Comparison of ENCODE assay signal across 8 mouse cellular contexts in genomic region chr7:126583251-126583709, GRCm38 (mm10). TPM values are rescaled to one million over a fixed set of nuclear protein-coding genes. Genes with fewer than 3 reads are reported as not detected.
A peak's percentile ranks its signal among the peaks of the same experiment; 100 is the strongest.
DNase-seq lines count a peak whose midpoint lies in the region; ATAC-seq lines count a peak whose summit lies in the region.

No protein-coding gene starts in this region.

- ATAC-seq in embryonic facial prominence, embryonic 11.5 days (replicated peaks; ENCODE audit: insufficient number of reproducible peaks, low FRiP score, low TSS enrichment, low read depth): peak; percentile 68; the same call in 1 of the 2 replicates
- ATAC-seq in midbrain, embryonic 11.5 days (ENCODE audit: low FRiP score): peak; percentile 86

- under 1% methylated on average over 22 of the region's 22 CpGs for WGBS in embryonic facial prominence, embryonic 11.5 days
- WGBS in midbrain, embryonic 11.5 days: 1% methylated on average over 22 of the region's 22 CpGs

- peak overlapping the region; percentile 65 for H3K4me2 ChIP-seq in embryonic facial prominence, embryonic 11.5 days (ENCODE audit: low read depth, low read length)
- peak overlapping the region; percentile 83 for H3K4me2 ChIP-seq in midbrain, embryonic 11.5 days

- H3K27me3 ChIP-seq in embryonic facial prominence, embryonic 11.5 days (ENCODE audit: control insufficient read depth, insufficient read depth, low read length): no peaks in the 10 kb centered on the region; the same call in 1 of the 2 replicates
- peaks cover 3% of the 10 kb centered on the region; the same call in 1 of the 2 replicates for H3K27me3 ChIP-seq in midbrain, embryonic 11.5 days (ENCODE audit: control insufficient read depth, insufficient read depth, low read length)

- peak overlapping the region; percentile 37 for H3K4me3 ChIP-seq in embryonic facial prominence, embryonic 11.5 days (ENCODE audit: low read depth, low read length)
- H3K4me3 ChIP-seq in midbrain, embryonic 11.5 days (ENCODE audit: low read depth, low read length): peak overlapping the region; percentile 58

- intact Hi-C loops in left cerebral cortex, postnatal 4 days (cut with DNase I): no loop called here

- peak overlapping the region; percentile 59 for H3K9ac ChIP-seq in embryonic facial prominence, embryonic 11.5 days (replicated peaks; ENCODE audit: low read length)
- H3K9ac ChIP-seq in midbrain, embryonic 11.5 days (ENCODE audit: low read length): peak overlapping the region; percentile 69

- H3K27ac ChIP-seq in embryonic facial prominence, embryonic 11.5 days (replicated peaks; ENCODE audit: low read depth, low read length): peak overlapping the region; percentile 54; the same call in 1 of the 2 replicates
- H3K27ac ChIP-seq in midbrain, embryonic 11.5 days (ENCODE audit: low read depth, low read length): peak overlapping the region; percentile 75; the same call in 1 of the 2 replicates

- peak; percentile 84 for DNase-seq in adrenal gland, postnatal 25 days
- peak; percentile 94 for DNase-seq in embryonic facial prominence, embryonic 11.5 days (ENCODE audit: low spot score)
- DNase-seq in heart, adult 11 months: peak; percentile 99
- peak; percentile 93 for DNase-seq in kidney, adult 11 months
- DNase-seq in left cerebral cortex, postnatal 4 days: peak; percentile 89
- DNase-seq in midbrain, embryonic 11.5 days (ENCODE audit: low spot score, missing footprints): peak; percentile 99
- DNase-seq in right cerebral cortex, postnatal 4 days: peak; percentile 84
- DNase-seq in yolk sac, embryonic 10.5 days (ENCODE audit: low spot score): peak; percentile 93

- H3K4me1 ChIP-seq in embryonic facial prominence, embryonic 11.5 days (ENCODE audit: control insufficient read depth, insufficient read depth, low read length): no peaks in the 10 kb centered on the region; the same call in 1 of the 2 replicates
- H3K4me1 ChIP-seq in midbrain, embryonic 11.5 days (ENCODE audit: control insufficient read depth, insufficient read depth, low read length): peaks cover 6% of the 10 kb centered on the region

- no peaks in the 10 kb centered on the region for H3K36me3 ChIP-seq in embryonic facial prominence, embryonic 11.5 days (replicated peaks; ENCODE audit: control insufficient read depth, insufficient read depth, low read depth, low read length)
- no peaks in the 10 kb centered on the region for H3K36me3 ChIP-seq in midbrain, embryonic 11.5 days (ENCODE audit: control insufficient read depth, insufficient read depth, low read length)

- no peaks in the 10 kb centered on the region for H3K9me3 ChIP-seq in embryonic facial prominence, embryonic 11.5 days (replicated peaks; ENCODE audit: control insufficient read depth, low read length)
- no peaks in the 10 kb centered on the region for H3K9me3 ChIP-seq in midbrain, embryonic 11.5 days (ENCODE audit: control insufficient read depth, low read length)

RNA-seq across cellular contexts. Expression of gene Apobr, which starts 1.5 kb away (rescaled TPM):
- total RNA-seq in adrenal gland, postnatal 25 days (2021): 1.4 and 3.2 TPM in 2 replicates
- 0.52 and 0.72 TPM in 2 replicates for polyA plus RNA-seq in embryonic facial prominence, embryonic 11.5 days (2014; fragmentation: Nextera tagmentation; extraction: Ambion mirVana)
- under 1 TPM; 0.30 to 0.58 TPM for total RNA-seq in left cerebral cortex, postnatal 4 days (2021)
- polyA plus RNA-seq in midbrain, embryonic 11.5 days (2014; fragmentation: Nextera tagmentation; extraction: Ambion mirVana): 0.46 and 0.57 TPM in 2 replicates

RNA-seq across cellular contexts. Expression of gene Cln3, which starts 2.3 kb away (rescaled TPM):
- 31.7 and 42.7 TPM in 2 replicates for total RNA-seq in adrenal gland, postnatal 25 days (2021)
- 24.4 and 26.8 TPM in 2 replicates for polyA plus RNA-seq in embryonic facial prominence, embryonic 11.5 days (2014; fragmentation: Nextera tagmentation; extraction: Ambion mirVana)
- total RNA-seq in left cerebral cortex, postnatal 4 days (2021): 10 to 100 TPM; 26.5 to 32.0 TPM
- 22.4 and 23.4 TPM in 2 replicates for polyA plus RNA-seq in midbrain, embryonic 11.5 days (2014; fragmentation: Nextera tagmentation; extraction: Ambion mirVana)

RNA-seq across cellular contexts. Expression of gene Il27, which starts 11.5 kb away (rescaled TPM):
- not detected in 2 replicates for total RNA-seq in adrenal gland, postnatal 25 days (2021)
- not detected in 2 replicates for polyA plus RNA-seq in embryonic facial prominence, embryonic 11.5 days (2014; fragmentation: Nextera tagmentation; extraction: Ambion mirVana)
- total RNA-seq in left cerebral cortex, postnatal 4 days (2021): not detected
- polyA plus RNA-seq in midbrain, embryonic 11.5 days (2014; fragmentation: Nextera tagmentation; extraction: Ambion mirVana): not detected in 2 replicates

RNA-seq across cellular contexts. Expression of gene Eif3c, which starts 17.1 kb away (rescaled TPM):
- 256 and 282 TPM in 2 replicates for total RNA-seq in adrenal gland, postnatal 25 days (2021)
- polyA plus RNA-seq in embryonic facial prominence, embryonic 11.5 days (2014; fragmentation: Nextera tagmentation; extraction: Ambion mirVana): 177 and 184 TPM in 2 replicates
- 100 to 1,000 TPM; 212 to 226 TPM for total RNA-seq in left cerebral cortex, postnatal 4 days (2021)
- 189 and 198 TPM in 2 replicates for polyA plus RNA-seq in midbrain, embryonic 11.5 days (2014; fragmentation: Nextera tagmentation; extraction: Ambion mirVana)

RNA-seq across cellular contexts. Expression of gene Nupr1, which starts 47.4 kb away (rescaled TPM):
- total RNA-seq in adrenal gland, postnatal 25 days (2021): 12.1 and 20.7 TPM in 2 replicates
- polyA plus RNA-seq in embryonic facial prominence, embryonic 11.5 days (2014; fragmentation: Nextera tagmentation; extraction: Ambion mirVana): 3.4 and 4.3 TPM in 2 replicates
- total RNA-seq in left cerebral cortex, postnatal 4 days (2021): 1 to 10 TPM; 6.6 to 7.0 TPM
- 2.8 and 3.4 TPM in 2 replicates for polyA plus RNA-seq in midbrain, embryonic 11.5 days (2014; fragmentation: Nextera tagmentation; extraction: Ambion mirVana)

Comparison
In these comparisons a context has a peak if more than half of its experiments do, and no peak if none do; other contexts are left out.
1. Peak in every context shown above with its lines: DNase-seq, ATAC-seq, H3K4me3 ChIP-seq and H3K27ac ChIP-seq.